ENCODE assay signal across 31 mouse cellular contexts in genomic region chr7:34141123-34141522, GRCm38 (mm10). TPM values are rescaled to one million over a fixed set of nuclear protein-coding genes. Genes with fewer than 3 reads are reported as not detected.
DNase-seq lines count a peak whose midpoint lies in the region; ATAC-seq and TF ChIP-seq lines count a peak whose summit lies in the region.
"Had no signal": no experiment of that assay in that cellular context is flagged by ENCODE, and none has a peak within 500 bp of the region (broad histone marks: within the 10 kb centered on the region; RNA-seq: fewer than 3 reads in every experiment).

No protein-coding gene starts in this region.

- H3K9me3 ChIP-seq in forebrain, postnatal 0 days (ENCODE audit: low read length): no peaks in the 10 kb centered on the region
- no peaks in the 10 kb centered on the region for H3K9me3 ChIP-seq in forebrain, embryonic 16.5 days (ENCODE audit: control insufficient read depth, low read length)
- H3K9me3 ChIP-seq: embryonic facial prominence, embryonic 12.5 days; forebrain, embryonic 15.5 days; heart, embryonic 15.5 days; hindbrain, embryonic 13.5 days had no signal

- no peak overlapping the region for H3K4me2 ChIP-seq in forebrain, postnatal 0 days (ENCODE audit: low read depth)
- no peak overlapping the region for H3K4me2 ChIP-seq in forebrain, embryonic 16.5 days (ENCODE audit: low read length)
- H3K4me2 ChIP-seq: embryonic facial prominence, embryonic 12.5 days; forebrain, embryonic 15.5 days; heart, embryonic 11.5 days; heart, embryonic 15.5 days; hindbrain, embryonic 13.5 days had no signal

- TF ChIP-seq CTCF in forebrain, postnatal 0 days (IDR thresholded peaks at IDR 0.05; ENCODE audit: low read depth): no peak

- H3K36me3 ChIP-seq in forebrain, postnatal 0 days (ENCODE audit: insufficient read depth): peaks cover 58% of the 10 kb centered on the region
- peaks cover 58% of the 10 kb centered on the region for H3K36me3 ChIP-seq in forebrain, embryonic 16.5 days (ENCODE audit: control insufficient read depth, insufficient read depth)

- no peaks in the 10 kb centered on the region for H3K27me3 ChIP-seq in forebrain, postnatal 0 days (ENCODE audit: insufficient read depth, low read length)
- no peaks in the 10 kb centered on the region for H3K27me3 ChIP-seq in forebrain, embryonic 16.5 days (replicated peaks; ENCODE audit: control insufficient read depth, insufficient read depth, low read length)
- H3K27me3 ChIP-seq: embryonic facial prominence, embryonic 12.5 days; forebrain, embryonic 15.5 days; heart, embryonic 15.5 days; hindbrain, embryonic 13.5 days had no signal

- WGBS in forebrain, postnatal 0 days: 89% methylated on average over 13 of the region's 13 CpGs
- 94% methylated on average over 13 of the region's 13 CpGs for WGBS in forebrain, embryonic 16.5 days

- no peak for DNase-seq in forebrain, postnatal 0 days
- DNase-seq in layer of hippocampus, adult 8-10 months (ENCODE audit: low spot score in 2 of 2): peak; percentile 22 to 30
- no peak for DNase-seq in layer of hippocampus, postnatal 36 days
- peak; percentile 53 for DNase-seq in right cerebral cortex, adult 18-20 months
- DNase-seq in right cerebral cortex, postnatal 14 days: no peak
- peak; percentile 68 for DNase-seq in brain, adult 2 months (ENCODE audit: low read depth, low spot score)
- DNase-seq in kidney, postnatal 14 days: no peak
- DNase-seq: adrenal gland, adult 8-10 months; adrenal gland, postnatal 36 days; B cell, adult 2 months; cerebellum, adult 11 months; cerebellum, adult 8-10 months; cerebellum, postnatal 25 days; gastrocnemius, postnatal 14 days; heart, adult 2 months; heart, postnatal 14 days had no signal

- peak; percentile 20; the same call in 1 of the 2 replicates for ATAC-seq in forebrain, postnatal 0 days
- no peak for ATAC-seq in forebrain, embryonic 16.5 days
- ATAC-seq: CD4-positive, CD25-positive, alpha-beta regulatory T cell, adult 4 months; forebrain, embryonic 15.5 days; hindbrain, postnatal 0 days had no signal

- H3K4me1 ChIP-seq in forebrain, postnatal 0 days (ENCODE audit: insufficient read depth): no peaks in the 10 kb centered on the region
- H3K4me1 ChIP-seq in forebrain, embryonic 16.5 days (replicated peaks; ENCODE audit: control insufficient read depth, insufficient read depth, low read length): no peaks in the 10 kb centered on the region
- H3K4me1 ChIP-seq: embryonic facial prominence, embryonic 12.5 days; forebrain, embryonic 15.5 days; heart, embryonic 15.5 days; hindbrain, embryonic 13.5 days had no signal

- no peak overlapping the region for H3K9ac ChIP-seq in forebrain, postnatal 0 days
- H3K9ac ChIP-seq in forebrain, embryonic 16.5 days (replicated peaks; ENCODE audit: low read depth, low read length): no peak overlapping the region
- H3K9ac ChIP-seq: embryonic facial prominence, embryonic 12.5 days; forebrain, embryonic 15.5 days; heart, embryonic 15.5 days; hindbrain, embryonic 13.5 days had no signal

- H3K27ac ChIP-seq in forebrain, postnatal 0 days (ENCODE audit: low read depth, low read length): no peak overlapping the region
- no peak overlapping the region for H3K27ac ChIP-seq in forebrain, embryonic 16.5 days (ENCODE audit: low read length)
- H3K27ac ChIP-seq: embryonic facial prominence, embryonic 12.5 days; forebrain, embryonic 15.5 days; heart, adult 2 months; heart, embryonic 15.5 days; hindbrain, embryonic 13.5 days; hindbrain, postnatal 0 days had no signal

- no peak overlapping the region for H3K4me3 ChIP-seq in forebrain, postnatal 0 days (ENCODE audit: low read depth, low read length)
- no peak overlapping the region for H3K4me3 ChIP-seq in forebrain, embryonic 16.5 days (replicated peaks; ENCODE audit: low read length)
- H3K4me3 ChIP-seq: embryonic facial prominence, embryonic 12.5 days; forebrain, embryonic 15.5 days; heart, adult 2 months; heart, embryonic 15.5 days; hindbrain, embryonic 13.5 days had no signal

RNA-seq across cellular contexts. Expression of gene Wtip, which starts 8.1 kb away (rescaled TPM):
- total RNA-seq in forebrain, postnatal 0 days (2014; rRNA removed): 36.8 and 42.1 TPM in 2 replicates
- 2.6 and 3.4 TPM in 2 replicates for polyA plus RNA-seq in forebrain, postnatal 0 days (2015; fragmentation: Nextera tagmentation; extraction: Ambion mirVana)
- 2.1 and 4.5 TPM in 2 replicates for polyA plus RNA-seq in forebrain, embryonic 16.5 days (2015; fragmentation: Nextera tagmentation; extraction: Ambion mirVana)
- 10 to 100 TPM; 12.5 to 15.4 (median 13.7) TPM for total RNA-seq in layer of hippocampus, adult 8-10 months (2022)
- total RNA-seq in layer of hippocampus, postnatal 36 days (2021): 10 to 100 TPM; 10.2 to 13.6 TPM
- total RNA-seq: MEL had no signal
- polyA plus RNA-seq: CD4-positive, CD25-positive, alpha-beta regulatory T cell, adult 4 months had no signal

RNA-seq across cellular contexts. Expression of gene Uba2, which starts 28.3 kb away (rescaled TPM):
- total RNA-seq in forebrain, postnatal 0 days (2014; rRNA removed): 179 and 196 TPM in 2 replicates
- polyA plus RNA-seq in forebrain, postnatal 0 days (2015; fragmentation: Nextera tagmentation; extraction: Ambion mirVana): 109 and 123 TPM in 2 replicates
- polyA plus RNA-seq in forebrain, embryonic 16.5 days (2015; fragmentation: Nextera tagmentation; extraction: Ambion mirVana): 197 and 220 TPM in 2 replicates
- 10 to 100 TPM; 81.8 to 91.5 (median 88.2) TPM for total RNA-seq in layer of hippocampus, adult 8-10 months (2022)
- total RNA-seq in layer of hippocampus, postnatal 36 days (2021): 10 to 100 TPM; 88.9 to 90.0 TPM

RNA-seq across cellular contexts. Expression of gene Scgb1b30, which starts 45.9 kb away (rescaled TPM):
- not detected in 2 replicates for total RNA-seq in forebrain, postnatal 0 days (2014; rRNA removed)
- not detected in 2 replicates for polyA plus RNA-seq in forebrain, postnatal 0 days (2015; fragmentation: Nextera tagmentation; extraction: Ambion mirVana)
- polyA plus RNA-seq in forebrain, embryonic 16.5 days (2015; fragmentation: Nextera tagmentation; extraction: Ambion mirVana): not detected in 2 replicates
- not detected for total RNA-seq in layer of hippocampus, adult 8-10 months (2022)
- not detected for total RNA-seq in layer of hippocampus, postnatal 36 days (2021)
- total RNA-seq: adrenal gland, adult 8-10 months; adrenal gland, postnatal 36 days; gastrocnemius, adult 18-20 months; gastrocnemius, postnatal 14 days; heart, adult 2 months; heart, postnatal 14 days; hematopoietic stem cell, adult 5-6 weeks; hindbrain, postnatal 0 days; MEL had no signal
- polyA plus RNA-seq: brain, embryonic 14.5 days; CD4-positive, CD25-positive, alpha-beta regulatory T cell, adult 4 months; cortical plate, adult 2 months; embryonic facial prominence, embryonic 12.5 days; forebrain, embryonic 11.5 days; forebrain, embryonic 15.5 days; gonadal fat pad, adult 2 months; heart, adult 2 months; heart, embryonic 11.5 days; heart, embryonic 15.5 days; hindbrain, embryonic 13.5 days; hindbrain, postnatal 0 days had no signal

RNA-seq across cellular contexts. Expression of gene Pdcd2l, which starts 55.3 kb away (rescaled TPM):
- 47.4 and 63.7 TPM in 2 replicates for total RNA-seq in forebrain, postnatal 0 days (2014; rRNA removed)
- polyA plus RNA-seq in forebrain, postnatal 0 days (2015; fragmentation: Nextera tagmentation; extraction: Ambion mirVana): 69.0 and 74.7 TPM in 2 replicates
- polyA plus RNA-seq in forebrain, embryonic 16.5 days (2015; fragmentation: Nextera tagmentation; extraction: Ambion mirVana): 71.2 and 92.6 TPM in 2 replicates
- total RNA-seq in layer of hippocampus, adult 8-10 months (2022): 10 to 100 TPM; 22.8 to 28.3 (median 24.4) TPM
- total RNA-seq in layer of hippocampus, postnatal 36 days (2021): 10 to 100 TPM; 21.1 to 25.1 TPM

Comparison
In these comparisons a context has a peak if more than half of its experiments do, and no peak if none do; other contexts are left out.
1. DNase-seq: peak in layer of hippocampus, adult 8-10 months (2 of 2), right cerebral cortex, adult 18-20 months (single experiment) and brain, adult 2 months (single experiment); none in forebrain, postnatal 0 days (single experiment), layer of hippocampus, postnatal 36 days (0 of 2), right cerebral cortex, postnatal 14 days (single experiment) and kidney, postnatal 14 days (single experiment).